Mouse (Mus musculus) kidney, embryonic 15.5 days (tissue): Measurements from ENCODE around the gene Sh3tc1. TPM values are rescaled to one million over a fixed set of nuclear protein-coding genes. Genes with fewer than 3 reads are reported as not detected.

Experiments
- ATAC-seq: fragments of 200-750 bp; cut with Nextera tagmentation; replicated peaks from 2 replicates; pipeline ENCODE4 v1.8.0; 2017; ENCODE audit warnings: moderate TSS enrichment; ENCODE audit not compliant: low FRiP score
- H3K27ac ChIP-seq: fragments of 300-500 bp; sonication (generic); 2 replicates; pipeline ENCODE4 v1.5.1; 2015; ENCODE audit warnings: mild to moderate bottlenecking, inconsistent platforms
- H3K27me3 ChIP-seq: fragments of 300-500 bp; sonication (generic); 2 replicates; pipeline ENCODE4 v1.6.1; 2015; ENCODE audit warnings: inconsistent platforms
- H3K36me3 ChIP-seq: fragments of 300-500 bp; sonication (generic); 2 replicates; pipeline ENCODE4 v1.6.1; 2015; ENCODE audit warnings: inconsistent platforms
- H3K4me1 ChIP-seq: fragments of 300-500 bp; sonication (generic); 2 replicates; pipeline ENCODE4 v1.6.1; 2015; ENCODE audit warnings: inconsistent platforms
- H3K4me2 ChIP-seq: fragments of 300-500 bp; sonication (generic); 2 replicates; pipeline ENCODE4 v1.6.1; 2015; ENCODE audit warnings: moderate library complexity, mild to moderate bottlenecking, inconsistent platforms
- H3K4me3 ChIP-seq: fragments of 300-500 bp; sonication (generic); replicated peaks from 2 replicates; pipeline ENCODE4 v1.5.1; 2015; ENCODE audit warnings: mild to moderate bottlenecking, inconsistent platforms
- H3K9ac ChIP-seq: fragments of 300-500 bp; sonication (generic); 2 replicates; pipeline ENCODE4 v1.6.1; 2015; ENCODE audit warnings: mild to moderate bottlenecking, inconsistent platforms
- H3K9me3 ChIP-seq: fragments of 300-500 bp; sonication (generic); replicated peaks from 2 replicates; pipeline ENCODE4 v1.6.1; 2016; ENCODE audit warnings: inconsistent platforms
- WGBS: fragments of 180-500 bp; shearing (Covaris S2); methylation state at CpG from one replicate; pipeline ENCODE4 v1.1.7; 2015; ENCODE audit warnings: mixed read lengths; 5-methylcytosine and 5-hydroxymethylcytosine counted together
- polyA plus RNA-seq: library from polyadenylated mRNA; unstranded; fragments of >200 nt; fragmentation: Nextera tagmentation; extraction: Ambion mirVana; gene quantifications from 2 replicates; pipeline ENCODE4 v1.2.1, GENCODE M21; 2015

Sh3tc1 gene
- polyA plus RNA-seq, 1 experiment from 2014 or later, result 20.4 TPM

GRCm38 (mm10) chr5:35671474-35671891 is 68.3 kb downstream of the Sh3tc1 start:
- Histone ChIP-seq H3K27ac (peak overlapping the region; percentile 54; the same call in 1 of the 2 replicates), H3K9me3 (no peaks in the 10 kb centered on the region), H3K36me3 (no peaks in the 10 kb centered on the region), H3K4me2 (no peak overlapping the region), H3K4me3 (no peak overlapping the region), H3K9ac (no peak overlapping the region), H3K27me3 (no peaks in the 10 kb centered on the region), H3K4me1 (peaks cover 54% of the 10 kb centered on the region)
- ATAC-seq, result no peak
- 63% methylated on average over 9 of the region's 9 CpGs for WGBS

- Histone ChIP-seq H3K9ac (no peak overlapping the region), H3K27me3 (no peaks in the 10 kb centered on the region), H3K4me1 (peaks cover 54% of the 10 kb centered on the region), H3K4me3 (no peak overlapping the region), H3K27ac (peak overlapping the region; percentile 49), H3K9me3 (no peaks in the 10 kb centered on the region), H3K36me3 (no peaks in the 10 kb centered on the region), H3K4me2 (no peak overlapping the region)
- WGBS, result 29% methylated on average over 6 of the region's 6 CpGs
- peak; percentile 27; the same call in 1 of the 2 replicates for ATAC-seq
Observed at GRCm38 (mm10) chr5:35670412-35670801, 69.4 kb downstream of the Sh3tc1 start.

- Histone ChIP-seq H3K36me3 (no peaks in the 10 kb centered on the region), H3K4me1 (peaks cover 54% of the 10 kb centered on the region), H3K4me2 (no peak overlapping the region), H3K9me3 (no peaks in the 10 kb centered on the region), H3K27me3 (no peaks in the 10 kb centered on the region), H3K9ac (no peak overlapping the region), H3K27ac (peak overlapping the region; percentile 49), H3K4me3 (no peak overlapping the region)
- WGBS, result 17% methylated on average over 11 of the region's 11 CpGs
- ATAC-seq, result peak; percentile 15
Observed at GRCm38 (mm10) chr5:35669747-35670411, 69.9 kb downstream of the Sh3tc1 start.

GRCm38 (mm10) chr5:35666152-35666551 is 73.6 kb downstream of the Sh3tc1 start:
- no peak overlapping the region for H3K27ac ChIP-seq
- no peak for ATAC-seq
- H3K36me3 ChIP-seq, result no peaks in the 10 kb centered on the region
- H3K9me3 ChIP-seq, result no peaks in the 10 kb centered on the region
- H3K27me3 ChIP-seq, result no peaks in the 10 kb centered on the region
- 94% methylated on average over 7 of the region's 7 CpGs for WGBS
- no peak overlapping the region for H3K9ac ChIP-seq
- H3K4me2 ChIP-seq, result no peak overlapping the region
- no peak overlapping the region for H3K4me3 ChIP-seq
- peaks cover 21% of the 10 kb centered on the region for H3K4me1 ChIP-seq

GRCm38 (mm10) chr5:35662021-35662545 is 77.7 kb downstream of the Sh3tc1 start:
- H3K36me3 ChIP-seq, result no peaks in the 10 kb centered on the region
- no peak overlapping the region for H3K4me2 ChIP-seq
- no peak overlapping the region for H3K9ac ChIP-seq
- H3K27ac ChIP-seq, result no peak overlapping the region
- ATAC-seq, result no peak
- H3K4me3 ChIP-seq, result no peak overlapping the region
- H3K27me3 ChIP-seq, result no peaks in the 10 kb centered on the region
- H3K4me1 ChIP-seq, result peaks cover 4% of the 10 kb centered on the region; the same call in 1 of the 2 replicates
- H3K9me3 ChIP-seq, result no peaks in the 10 kb centered on the region
- 82% methylated on average over 9 of the region's 9 CpGs for WGBS

GRCm38 (mm10) chr5:35661210-35661609 is 78.6 kb downstream of the Sh3tc1 start:
- H3K36me3 ChIP-seq, result no peaks in the 10 kb centered on the region
- H3K4me2 ChIP-seq, result no peak overlapping the region
- H3K9ac ChIP-seq, result no peak overlapping the region
- H3K27ac ChIP-seq, result no peak overlapping the region
- peaks cover 4% of the 10 kb centered on the region; the same call in 1 of the 2 replicates for H3K4me1 ChIP-seq
- no peak overlapping the region for H3K4me3 ChIP-seq
- H3K9me3 ChIP-seq, result no peaks in the 10 kb centered on the region
- H3K27me3 ChIP-seq, result no peaks in the 10 kb centered on the region
- ATAC-seq, result no peak
- WGBS, result 39% methylated on average over 6 of the region's 6 CpGs

GRCm38 (mm10) chr5:35659503-35659902 is 80.3 kb downstream of the Sh3tc1 start:
- 62% methylated on average over 3 of the region's 3 CpGs for WGBS

GRCm38 (mm10) chr5:35655753-35656485 is 83.9 kb downstream of the Sh3tc1 start:
- no peaks in the 10 kb centered on the region for H3K27me3 ChIP-seq
- 90% methylated on average over 10 of the region's 10 CpGs for WGBS
- ATAC-seq, result no peak
- no peaks in the 10 kb centered on the region for H3K9me3 ChIP-seq
- H3K27ac ChIP-seq, result no peak overlapping the region
- H3K9ac ChIP-seq, result no peak overlapping the region
- no peak overlapping the region for H3K4me3 ChIP-seq
- H3K4me1 ChIP-seq, result peaks cover under 1% of the 10 kb centered on the region; the same call in 1 of the 2 replicates
- H3K36me3 ChIP-seq, result no peaks in the 10 kb centered on the region
- H3K4me2 ChIP-seq, result no peak overlapping the region

More at GRCm38 (mm10) chr5:35659503-35659902, 80.3 kb downstream of the Sh3tc1 start:
- no peak; the same call in 1 of the 2 replicates for ATAC-seq
- Histone ChIP-seq H3K4me3 (no peak overlapping the region), H3K27me3 (no peaks in the 10 kb centered on the region), H3K4me2 (no peak overlapping the region), H3K4me1 (peaks cover 4% of the 10 kb centered on the region; the same call in 1 of the 2 replicates), H3K27ac (no peak overlapping the region), H3K9ac (no peak overlapping the region), H3K9me3 (no peaks in the 10 kb centered on the region), H3K36me3 (no peaks in the 10 kb centered on the region)

GRCm38 (mm10) chr5:35653743-35654395 is 85.9 kb downstream of the Sh3tc1 start:
- Histone ChIP-seq H3K27ac (no peak overlapping the region), H3K27me3 (no peaks in the 10 kb centered on the region), H3K9ac (no peak overlapping the region), H3K4me2 (no peak overlapping the region), H3K9me3 (no peaks in the 10 kb centered on the region), H3K4me3 (no peak overlapping the region), H3K36me3 (no peaks in the 10 kb centered on the region), H3K4me1 (no peaks in the 10 kb centered on the region)
- WGBS, result 76% methylated on average over 9 of the region's 9 CpGs
- ATAC-seq, result no peak

- no peaks in the 10 kb centered on the region for H3K9me3 ChIP-seq
- 89% methylated on average over 13 of the region's 13 CpGs for WGBS
- ATAC-seq, result no peak
Observed at GRCm38 (mm10) chr5:35652872-35653271, 86.9 kb downstream of the Sh3tc1 start.

GRCm38 (mm10) chr5:35652319-35652718 is 87.5 kb downstream of the Sh3tc1 start:
- Histone ChIP-seq H3K9ac (no peak overlapping the region), H3K36me3 (no peaks in the 10 kb centered on the region), H3K4me1 (peaks cover 10% of the 10 kb centered on the region), H3K4me2 (no peak overlapping the region), H3K4me3 (no peak overlapping the region), H3K27me3 (no peaks in the 10 kb centered on the region), H3K9me3 (no peaks in the 10 kb centered on the region), H3K27ac (no peak overlapping the region)
- WGBS, result 87% methylated on average over 3 of the region's 3 CpGs
- no peak for ATAC-seq

More at GRCm38 (mm10) chr5:35652872-35653271, 86.9 kb downstream of the Sh3tc1 start:
- H3K36me3 ChIP-seq, result no peaks in the 10 kb centered on the region
- H3K27ac ChIP-seq, result no peak overlapping the region
- no peak overlapping the region for H3K4me2 ChIP-seq
- no peak overlapping the region for H3K9ac ChIP-seq
- no peaks in the 10 kb centered on the region for H3K27me3 ChIP-seq
- no peak overlapping the region for H3K4me3 ChIP-seq
- H3K4me1 ChIP-seq, result peaks cover 4% of the 10 kb centered on the region; the same call in 1 of the 2 replicates

GRCm38 (mm10) chr5:35648230-35648629 is 91.6 kb downstream of the Sh3tc1 start:
- Histone ChIP-seq H3K4me1 (peaks cover 28% of the 10 kb centered on the region), H3K4me3 (no peak overlapping the region), H3K4me2 (no peak overlapping the region), H3K36me3 (no peaks in the 10 kb centered on the region), H3K27ac (no peak overlapping the region), H3K9ac (no peak overlapping the region), H3K27me3 (no peaks in the 10 kb centered on the region), H3K9me3 (no peaks in the 10 kb centered on the region)
- WGBS, result 64% methylated on average over 2 of the region's 2 CpGs
- no peak for ATAC-seq
